Mouse (Mus musculus): Measurements from ENCODE around the gene Olfr63.
"Not testable (repeated sequence)": the region's sequence is repeated elsewhere in the genome, so short reads cannot be mapped to it uniquely, and the experiment has no call there.

Olfr63 gene

DNA sequence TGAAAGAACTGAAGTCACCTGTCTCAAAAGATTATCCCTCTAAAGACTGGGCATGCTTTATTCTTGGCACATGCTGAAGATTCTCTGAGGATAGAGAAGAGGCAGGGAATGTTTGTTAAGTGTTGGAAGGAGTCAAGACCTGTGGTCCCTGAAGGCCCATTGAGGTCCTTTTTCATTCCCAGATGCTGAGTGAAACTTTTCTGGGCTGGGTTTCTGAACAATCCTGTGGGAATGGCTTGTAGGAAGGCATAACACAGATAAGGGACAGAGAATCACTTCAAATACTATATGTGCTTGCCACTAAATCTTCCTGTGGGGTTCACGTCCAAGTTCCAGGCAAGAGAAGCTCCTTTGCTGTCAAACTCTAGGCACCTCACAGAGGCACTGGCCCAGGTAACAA is at the start of gene Olfr63:
TSS of gene Olfr63 (plus strand) at position 301 of the 400 bp plus-strand sequence.
- DNase-seq (ENCODE audit: low spot score in 2 of 2), result no peak

DNA sequence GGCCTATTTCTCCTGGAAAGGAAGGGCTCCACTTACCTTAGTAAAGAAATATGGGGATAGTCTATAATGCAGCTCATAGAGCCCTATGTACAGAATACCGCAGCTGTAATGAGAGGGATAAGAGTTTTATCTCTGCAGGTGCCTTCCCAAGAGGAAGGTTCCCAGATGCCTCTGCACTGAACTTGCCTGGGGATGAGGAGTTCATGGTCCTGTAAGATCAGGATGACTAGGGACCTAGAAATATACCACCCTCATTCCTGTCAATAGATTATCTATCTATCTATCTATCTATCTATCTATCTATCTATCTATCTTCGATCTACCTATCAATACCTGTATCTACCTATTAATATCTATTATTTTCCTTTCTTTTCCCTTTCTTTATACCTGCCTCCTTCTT is 42.9 kb upstream of the Olfr63 start, which contains the start of gene Olfr1564:
TSS of gene Olfr1564 (minus strand) at position 101 of the 400 bp plus-strand sequence.
- no peak for DNase-seq (ENCODE audit: low spot score in 2 of 2)

GRCm38 (mm10) chr17:33236646-33237045 is 27.8 kb upstream of the Olfr63 start:
- not testable (repeated sequence) for DNase-seq (ENCODE audit: low spot score in 2 of 2)

GRCm38 (mm10) chr17:33254530-33255318 is 9.8 kb upstream of the Olfr63 start, which contains the start of gene Zfp955a:
Zfp955a (minus strand) TSS chr17:33255145.
- not testable (repeated sequence) for DNase-seq (ENCODE audit: low spot score in 2 of 2)

- not testable (repeated sequence) for DNase-seq (ENCODE audit: low spot score in 2 of 2)
Observed at GRCm38 (mm10) chr17:33255319-33255657, 9.2 kb upstream of the Olfr63 start.

DNA sequence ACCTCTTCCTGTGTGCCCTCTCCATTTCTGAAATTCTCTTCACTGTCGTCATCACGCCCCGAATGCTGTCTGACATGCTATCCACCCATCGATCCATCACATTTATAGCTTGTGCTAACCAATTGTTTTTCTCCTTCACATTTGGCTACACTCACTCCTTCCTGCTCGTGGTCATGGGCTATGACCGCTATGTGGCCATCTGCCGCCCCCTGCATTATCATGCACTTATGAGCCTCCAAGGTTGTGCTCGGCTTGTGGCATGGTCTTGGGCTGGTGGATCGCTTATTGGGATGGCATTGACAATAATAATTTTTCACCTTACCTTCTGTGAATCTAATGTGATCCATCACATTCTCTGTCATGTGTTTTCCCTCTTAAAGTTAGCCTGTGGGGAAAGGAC is 4.4 kb downstream of the Olfr63 start:
- no peak for DNase-seq (ENCODE audit: low spot score in 2 of 2)

GRCm38 (mm10) chr17:33289039-33289875 is 24.8 kb downstream of the Olfr63 start, which contains the start of gene Zfp955b:
Zfp955b (plus strand) TSS chr17:33289544.
- DNase-seq (ENCODE audit: low spot score in 2 of 2), result not testable (repeated sequence)

DNA sequence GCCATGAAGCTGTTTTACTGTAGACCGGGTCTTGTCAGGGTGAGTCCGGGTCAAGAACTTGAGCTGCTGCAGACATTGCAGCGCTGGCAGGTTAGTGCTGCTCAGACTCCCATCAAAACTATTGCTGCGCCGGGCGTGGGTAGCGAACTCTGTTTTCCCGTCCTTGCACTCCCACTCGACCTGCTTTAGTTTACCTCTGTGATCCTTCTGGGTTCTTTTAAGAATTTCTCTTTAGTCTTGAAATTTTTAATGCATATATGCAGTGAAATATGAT is 25.3 kb downstream of the Olfr63 start:
- DNase-seq (ENCODE audit: low spot score in 2 of 2), result not testable (repeated sequence)
